Mouse (Mus musculus) liver, embryonic 13.5 days (tissue): ENCODE measurements around the gene Fam222b. TPM values are rescaled to one million over a fixed set of nuclear protein-coding genes. Genes with fewer than 3 reads are reported as not detected.

ENCODE experiments used
- ATAC-seq: fragments of 200-750 bp; cut with Nextera tagmentation; 2 replicates; pipeline ENCODE4 v1.8.0; 2017; ENCODE audit warnings: low read depth, mild to moderate bottlenecking, moderate number of reproducible peaks, moderate library complexity
- DNase-seq: peaks from one replicate; pipeline ENCODE4 v3.0.0; 2022
- H3K27ac ChIP-seq: fragments of 300-500 bp; sonication (generic); 2 replicates; pipeline ENCODE4 v1.5.1; 2015; ENCODE audit warnings: moderate library complexity, mild to moderate bottlenecking, inconsistent platforms
- H3K27me3 ChIP-seq: fragments of 300-500 bp; sonication (generic); 2 replicates; pipeline ENCODE4 v1.6.1; 2015; ENCODE audit warnings: mild to moderate bottlenecking, inconsistent platforms
- H3K36me3 ChIP-seq: fragments of 300-500 bp; sonication (generic); 2 replicates; pipeline ENCODE4 v1.6.1; 2015; ENCODE audit warnings: mild to moderate bottlenecking, inconsistent platforms
- H3K4me1 ChIP-seq: fragments of 300-500 bp; sonication (generic); replicated peaks from 2 replicates; pipeline ENCODE4 v1.6.1; 2015; ENCODE audit warnings: inconsistent platforms
- H3K4me2 ChIP-seq: fragments of 300-500 bp; sonication (generic); 2 replicates; pipeline ENCODE4 v1.6.1; 2015; ENCODE audit warnings: inconsistent platforms, mild to moderate bottlenecking, moderate library complexity
- H3K4me3 ChIP-seq: fragments of 300-500 bp; sonication (generic); replicated peaks from 2 replicates; pipeline ENCODE4 v1.5.1; 2015; ENCODE audit warnings: mild to moderate bottlenecking, inconsistent platforms
- H3K9ac ChIP-seq: fragments of 300-500 bp; sonication (generic); 2 replicates; pipeline ENCODE4 v1.6.1; 2015; ENCODE audit warnings: mild to moderate bottlenecking, inconsistent platforms
- H3K9me3 ChIP-seq: fragments of 300-500 bp; sonication (generic); replicated peaks from 2 replicates; pipeline ENCODE4 v1.6.1; 2016; ENCODE audit warnings: inconsistent platforms
- WGBS: fragments of 180-500 bp; shearing (Covaris S2); methylation state at CpG from one replicate; pipeline ENCODE4 v1.1.7; 2015; ENCODE audit not compliant: insufficient replicate concordance; 5-methylcytosine and 5-hydroxymethylcytosine counted together
- polyA plus RNA-seq: library from polyadenylated mRNA; unstranded; fragments of >200 nt; fragmentation: Nextera tagmentation; extraction: Ambion mirVana; gene quantifications from 2 replicates; pipeline ENCODE4 v1.2.1, GENCODE M21; 2015

Gene Fam222b
- polyA plus RNA-seq, 1 experiment from 2014 or later: 3.7 TPM

DNA sequence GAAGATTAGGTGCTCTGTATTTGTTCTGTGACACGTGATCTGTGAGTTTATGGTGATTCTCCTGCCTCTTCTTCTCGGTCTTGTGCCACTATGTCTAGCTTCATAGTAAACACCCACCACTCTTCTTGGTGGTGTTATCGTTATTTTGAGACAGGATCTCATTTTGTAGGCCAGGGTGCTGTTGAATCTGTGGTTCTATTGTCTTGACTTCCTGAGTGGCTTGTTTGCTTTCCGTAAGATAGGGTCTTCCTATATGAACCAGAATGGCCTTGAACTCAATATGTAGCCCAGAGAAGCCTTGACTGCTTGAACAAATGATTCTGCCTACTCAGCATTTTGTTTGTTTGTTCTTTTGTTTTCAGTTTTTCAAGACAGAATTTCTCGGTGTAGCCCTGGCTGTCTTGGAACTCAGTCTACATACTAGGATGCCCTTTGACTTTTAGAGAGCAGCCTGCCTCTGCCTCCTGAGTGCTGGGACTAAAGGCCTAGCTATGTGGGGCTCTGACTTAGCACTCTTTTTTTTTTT is 6.6 kb upstream of the Fam222b start:
- no peaks in the 10 kb centered on the region for H3K9me3 ChIP-seq
- H3K4me3 ChIP-seq: no peak overlapping the region
- no peak overlapping the region for H3K27ac ChIP-seq
- DNase-seq (no peak), ATAC-seq (no peak)
- no peaks in the 10 kb centered on the region for H3K4me1 ChIP-seq
- WGBS: 64% methylated on average over 5 of the region's 5 CpGs
- no peaks in the 10 kb centered on the region for H3K27me3 ChIP-seq
- no peak overlapping the region for H3K9ac ChIP-seq
- no peaks in the 10 kb centered on the region for H3K36me3 ChIP-seq
- no peak overlapping the region for H3K4me2 ChIP-seq

DNA sequence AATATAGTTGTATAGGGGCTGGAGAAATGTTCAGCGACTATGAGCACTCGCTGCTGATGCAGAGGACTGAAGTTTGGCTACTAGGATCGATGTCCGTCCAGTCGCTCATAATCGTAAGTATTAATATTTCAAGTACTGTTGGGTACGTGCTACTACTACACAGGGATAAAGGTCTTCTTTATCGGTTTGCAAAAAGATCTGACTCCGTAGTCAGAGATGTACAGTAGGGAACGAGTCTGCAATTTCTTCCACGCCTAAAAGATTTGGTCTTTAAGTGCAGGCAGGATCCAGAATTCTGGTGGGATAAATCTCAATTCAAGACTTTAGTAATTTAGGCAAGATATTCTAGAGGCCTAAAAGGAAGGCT is 340 bp upstream of the Fam222b start:
- Histone ChIP-seq H3K27me3 (no peaks in the 10 kb centered on the region), H3K9ac (peak overlapping the region; percentile 70), H3K4me2 (peak overlapping the region; percentile 90), H3K27ac (peak overlapping the region; percentile 9; the same call in 1 of the 2 replicates), H3K9me3 (no peaks in the 10 kb centered on the region), H3K4me3 (peak overlapping the region; percentile 72), H3K36me3 (no peaks in the 10 kb centered on the region), H3K4me1 (peaks cover 36% of the 10 kb centered on the region)
- 47% methylated on average over 11 of the region's 11 CpGs for WGBS
- ATAC-seq: peak; percentile 30; the same call in 1 of the 2 replicates
- no peak for DNase-seq

DNA sequence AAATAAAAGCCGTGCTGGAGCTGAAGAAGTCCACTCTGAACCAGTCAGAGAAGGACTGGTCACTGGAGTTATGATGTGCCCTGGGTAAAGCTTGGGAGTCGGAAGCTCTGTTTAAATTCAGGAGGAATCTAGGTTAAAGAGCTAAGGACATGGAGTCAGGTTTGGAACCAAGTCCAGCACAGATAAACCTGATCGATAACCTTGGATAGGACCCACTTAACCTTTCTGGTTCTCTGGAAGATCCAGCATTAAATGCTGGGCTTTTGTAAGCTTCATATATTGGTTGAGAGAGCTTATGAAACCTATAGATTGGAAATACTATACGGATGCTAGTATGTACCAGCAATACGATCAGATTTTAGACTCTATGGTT is 670 bp downstream of the Fam222b start:
- ATAC-seq (no peak), DNase-seq (no peak)
- H3K36me3 ChIP-seq: 0 out of 2 replicates have a peak, but pooled peaks cover 2% of the 10 kb centered on the region
- no peak overlapping the region for H3K27ac ChIP-seq
- WGBS: 27% methylated on average over 5 of the region's 5 CpGs
- H3K4me3 ChIP-seq: peak overlapping the region; percentile 72
- peak overlapping the region; percentile 70 for H3K9ac ChIP-seq
- no peaks in the 10 kb centered on the region for H3K27me3 ChIP-seq
- peak overlapping the region; percentile 90 for H3K4me2 ChIP-seq
- peaks cover 36% of the 10 kb centered on the region for H3K4me1 ChIP-seq
- no peaks in the 10 kb centered on the region for H3K9me3 ChIP-seq

DNA sequence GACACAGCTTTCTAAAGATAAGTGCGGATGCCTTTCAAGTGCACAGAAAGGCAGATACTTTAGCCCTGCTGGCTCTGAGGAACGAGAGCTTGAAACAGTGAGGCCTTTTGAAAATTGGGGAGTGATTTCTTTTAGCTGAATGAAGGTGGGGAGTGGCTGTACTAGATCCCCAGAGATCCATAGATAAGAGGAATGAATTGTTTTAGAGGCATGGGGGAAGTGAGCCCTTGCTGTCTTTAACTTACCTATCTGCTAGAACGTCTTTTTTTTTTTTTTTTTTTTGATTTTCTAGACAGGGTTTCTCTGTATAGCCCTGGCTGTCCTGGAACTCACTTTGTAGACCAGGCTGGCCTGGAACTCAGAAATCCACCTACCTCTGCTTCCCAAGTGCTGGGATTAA is 2.6 kb downstream of the Fam222b start:
- Histone ChIP-seq H3K4me3 (no peak overlapping the region), H3K9ac (peak overlapping the region; percentile 8; the same call in 1 of the 2 replicates)
- WGBS: 22% methylated on average over 3 of the region's 3 CpGs

DNA sequence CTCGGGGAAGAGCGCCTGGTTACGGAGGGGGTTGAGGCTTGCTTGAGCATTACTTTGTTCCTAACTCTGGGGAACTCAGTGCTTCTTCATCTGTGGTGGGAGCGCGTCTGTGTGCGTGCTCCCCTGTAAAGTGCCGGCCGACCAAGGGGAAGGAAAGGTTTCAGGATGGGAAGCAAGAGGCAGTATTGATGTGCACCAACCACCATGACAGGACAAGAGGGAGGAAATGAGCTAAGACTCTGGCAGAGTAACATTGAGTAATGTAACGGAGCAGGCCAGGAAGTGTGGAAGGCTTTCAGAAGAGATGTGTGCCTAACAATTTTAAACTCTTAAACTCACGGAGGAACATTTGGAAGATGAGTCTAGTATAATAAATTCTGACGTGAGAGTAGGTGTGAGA is 6.3 kb downstream of the Fam222b start:
- Histone ChIP-seq H3K36me3 (0 out of 2 replicates have a peak, but pooled peaks cover 2% of the 10 kb centered on the region), H3K4me1 (peaks cover 43% of the 10 kb centered on the region), H3K27ac (peak overlapping the region; percentile 21; the same call in 1 of the 2 replicates), H3K9ac (no peak overlapping the region), H3K4me3 (no peak overlapping the region), H3K4me2 (no peak overlapping the region), H3K27me3 (no peaks in the 10 kb centered on the region), H3K9me3 (no peaks in the 10 kb centered on the region)
- ATAC-seq (no peak), DNase-seq (no peak)
- WGBS: 64% methylated on average over 11 of the region's 11 CpGs

More for the DNA sequence above, 2.6 kb downstream of the Fam222b start:
- Histone ChIP-seq H3K4me2 (peak overlapping the region; percentile 28), H3K4me1 (peaks cover 45% of the 10 kb centered on the region), H3K27me3 (no peaks in the 10 kb centered on the region), H3K9me3 (no peaks in the 10 kb centered on the region), H3K27ac (no peak overlapping the region), H3K36me3 (0 out of 2 replicates have a peak, but pooled peaks cover 2% of the 10 kb centered on the region)
- DNase-seq: no peak
- no peak for ATAC-seq

DNA sequence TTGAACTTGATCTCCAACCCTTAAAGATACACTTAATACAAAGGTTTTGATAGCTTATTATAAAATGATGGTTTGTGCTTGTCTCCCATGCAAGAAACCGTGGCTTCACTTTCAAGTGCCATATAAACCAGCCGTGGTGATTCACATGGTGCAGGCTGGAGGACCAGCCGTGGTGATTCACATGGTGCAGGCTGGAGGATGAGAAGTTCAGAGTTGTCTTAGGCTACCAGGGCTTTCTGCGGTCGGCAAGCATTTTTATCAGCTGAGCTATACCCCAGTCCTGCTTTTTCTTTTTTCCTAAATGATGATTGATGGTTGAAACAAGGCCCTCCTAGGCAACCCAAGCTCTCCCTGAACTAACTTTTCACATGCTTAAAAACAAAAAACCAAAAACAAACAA is 7.7 kb downstream of the Fam222b start:
- no peak for ATAC-seq
- WGBS: 59% methylated on average over 5 of the region's 5 CpGs

DNA sequence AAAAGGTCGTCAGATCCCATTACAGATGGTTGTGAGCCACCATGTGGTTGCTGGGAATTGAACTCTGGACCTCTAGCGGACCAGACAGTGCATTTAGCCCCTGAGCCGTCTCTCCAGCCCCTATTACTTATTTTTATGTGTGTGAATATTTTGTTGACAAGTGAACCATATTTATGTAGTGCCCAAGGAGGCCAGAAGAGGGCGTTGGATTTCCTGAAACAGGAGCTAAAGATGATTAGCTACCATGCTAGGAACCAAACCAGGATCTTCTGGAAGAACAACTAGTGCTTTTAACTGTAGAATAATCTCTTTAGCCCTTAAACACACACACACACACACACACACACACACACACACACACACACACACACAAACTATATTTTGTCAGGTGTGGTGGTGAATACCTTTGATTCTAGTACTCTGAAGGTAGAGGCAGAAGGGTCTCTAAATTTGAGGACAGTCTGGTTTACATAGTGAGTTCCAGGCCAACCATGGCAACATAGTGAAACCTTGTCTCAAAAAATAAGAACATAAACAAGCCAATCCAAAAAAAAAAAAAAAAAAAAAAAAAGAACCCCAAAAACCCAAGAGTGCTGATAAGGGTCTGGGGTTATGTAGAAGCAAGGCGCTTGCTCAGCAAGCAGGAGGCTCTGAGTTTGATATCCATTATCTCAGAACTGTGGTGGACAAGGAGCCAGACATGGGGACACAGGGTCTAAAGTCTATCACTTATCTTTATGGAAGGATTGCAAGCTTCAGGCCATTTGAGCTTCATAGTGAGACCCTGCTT is 8.7 kb downstream of the Fam222b start:
- no peak overlapping the region for H3K4me3 ChIP-seq
- peaks cover 27% of the 10 kb centered on the region for H3K4me1 ChIP-seq
- 36% methylated on average over 5 of the region's 5 CpGs for WGBS
- H3K9me3 ChIP-seq: no peaks in the 10 kb centered on the region
- peak; percentile 68 for ATAC-seq
- H3K9ac ChIP-seq: no peak overlapping the region
- H3K27ac ChIP-seq: peak overlapping the region; percentile 54
- no peaks in the 10 kb centered on the region for H3K27me3 ChIP-seq
- peaks cover 8% of the 10 kb centered on the region for H3K36me3 ChIP-seq
- no peak overlapping the region for H3K4me2 ChIP-seq
- peak; percentile 49 for DNase-seq

More for the DNA sequence above, 7.7 kb downstream of the Fam222b start:
- peaks cover 8% of the 10 kb centered on the region for H3K36me3 ChIP-seq
- no peaks in the 10 kb centered on the region for H3K27me3 ChIP-seq
- H3K4me2 ChIP-seq: no peak overlapping the region
- no peak overlapping the region for H3K9ac ChIP-seq
- no peak for DNase-seq
- H3K4me1 ChIP-seq: peaks cover 32% of the 10 kb centered on the region
- H3K4me3 ChIP-seq: no peak overlapping the region
- 0 out of 2 replicates have a peak overlapping the region, but pooled peaks have one; percentile 54 for H3K27ac ChIP-seq
- H3K9me3 ChIP-seq: no peaks in the 10 kb centered on the region

DNA sequence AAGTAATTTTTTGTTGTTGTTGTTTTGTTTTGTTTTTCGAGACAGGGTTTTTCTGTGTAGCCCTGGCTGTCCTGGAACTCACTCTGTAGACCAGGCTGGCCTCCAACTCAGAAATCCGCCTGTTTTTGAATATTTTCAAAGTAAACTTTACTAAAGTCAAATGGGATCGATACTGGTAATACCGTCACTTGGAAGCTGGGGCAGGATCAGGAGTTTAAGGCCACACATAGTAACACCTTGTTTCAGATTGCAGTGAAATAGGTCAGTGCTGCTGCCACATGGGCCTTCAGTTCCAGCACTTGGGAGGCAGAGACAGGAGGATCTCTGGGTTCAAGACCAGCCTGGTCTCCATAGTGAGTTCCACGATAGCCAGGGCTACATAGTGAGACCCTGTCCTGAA is 10.0 kb downstream of the Fam222b start:
- H3K9me3 ChIP-seq: no peaks in the 10 kb centered on the region
- peaks cover 8% of the 10 kb centered on the region for H3K36me3 ChIP-seq
- no peak overlapping the region for H3K9ac ChIP-seq
- ATAC-seq (no peak), DNase-seq (no peak)
- H3K27ac ChIP-seq: 0 out of 2 replicates have a peak overlapping the region, but pooled peaks have one; percentile 31
- no peak overlapping the region for H3K4me3 ChIP-seq
- H3K4me2 ChIP-seq: no peak overlapping the region
- no peaks in the 10 kb centered on the region for H3K27me3 ChIP-seq
- WGBS: 74% methylated on average over 5 of the region's 5 CpGs
- peaks cover 28% of the 10 kb centered on the region for H3K4me1 ChIP-seq

DNA sequence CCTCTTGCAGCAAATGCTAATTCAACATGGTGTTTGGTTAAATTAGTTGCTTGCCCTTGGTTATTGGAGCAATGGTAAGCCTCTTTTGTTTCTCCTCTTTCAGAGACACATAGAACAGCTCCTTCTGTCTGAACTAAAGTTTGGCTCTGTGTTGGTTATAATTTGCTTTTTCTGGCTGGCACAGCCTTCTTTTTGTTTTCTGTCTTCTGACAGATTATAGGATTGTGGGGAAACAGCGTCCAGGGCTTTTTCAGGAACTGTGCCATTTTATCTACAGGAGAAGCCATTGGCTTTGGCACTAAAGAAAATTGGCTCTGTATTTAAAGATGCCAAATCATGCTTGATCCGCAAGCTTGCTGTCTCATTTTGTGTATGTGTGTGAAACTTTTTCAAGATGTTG is 19.2 kb downstream of the Fam222b start:
- no peak overlapping the region for H3K4me2 ChIP-seq
- no peak for DNase-seq
- H3K4me3 ChIP-seq: no peak overlapping the region
- 71% methylated on average over 2 of the region's 2 CpGs for WGBS
- H3K9ac ChIP-seq: no peak overlapping the region
- peaks cover 56% of the 10 kb centered on the region for H3K4me1 ChIP-seq
- ATAC-seq: no peak
- H3K9me3 ChIP-seq: no peaks in the 10 kb centered on the region
- no peaks in the 10 kb centered on the region for H3K27me3 ChIP-seq
- H3K27ac ChIP-seq: 0 out of 2 replicates have a peak overlapping the region, but pooled peaks have one; percentile 36
- H3K36me3 ChIP-seq: no peaks in the 10 kb centered on the region

DNA sequence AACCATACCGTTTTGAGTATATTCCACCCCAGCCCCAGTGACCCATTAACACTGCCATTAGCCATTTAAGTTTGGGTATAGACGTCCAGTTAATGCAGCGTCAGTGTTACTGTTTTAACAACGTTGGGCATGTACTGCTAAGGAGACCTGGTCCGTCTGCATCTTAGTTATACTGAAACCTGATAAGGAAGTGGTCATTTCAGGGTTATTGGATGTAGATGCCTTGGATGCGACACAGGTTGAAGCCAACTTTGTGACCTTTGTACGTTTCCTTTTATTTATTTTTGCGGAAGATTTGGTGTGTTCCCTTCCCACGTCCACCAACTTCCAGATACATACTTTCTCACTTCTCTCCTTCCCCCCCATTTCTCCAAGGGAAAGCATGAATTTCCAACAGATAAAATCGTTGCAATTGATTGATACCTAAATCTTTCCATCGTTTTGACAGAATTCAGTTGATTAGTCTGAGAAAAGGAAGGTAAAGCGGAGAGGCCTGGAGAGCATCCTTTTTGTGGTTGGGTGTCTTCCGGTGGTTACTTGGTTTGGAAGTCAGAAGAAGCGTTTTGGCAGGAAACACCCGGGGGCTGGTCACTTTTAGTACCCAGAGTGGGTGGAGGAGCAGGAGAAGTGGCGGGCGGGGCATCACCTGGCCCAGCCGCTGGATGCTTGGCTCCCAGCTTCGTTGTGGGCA is 20.4 kb downstream of the Fam222b start:
- H3K36me3 ChIP-seq: no peaks in the 10 kb centered on the region
- WGBS: 10% methylated on average over 19 of the region's 19 CpGs
- H3K27me3 ChIP-seq: no peaks in the 10 kb centered on the region
- DNase-seq (no peak), ATAC-seq (no peak)
- peak overlapping the region; percentile 79 for H3K9ac ChIP-seq
- H3K4me2 ChIP-seq: peak overlapping the region; percentile 73
- no peaks in the 10 kb centered on the region for H3K9me3 ChIP-seq
- peak overlapping the region; percentile 77 for H3K4me3 ChIP-seq
- peaks cover 64% of the 10 kb centered on the region for H3K4me1 ChIP-seq
- peak overlapping the region; percentile 81 for H3K27ac ChIP-seq

DNA sequence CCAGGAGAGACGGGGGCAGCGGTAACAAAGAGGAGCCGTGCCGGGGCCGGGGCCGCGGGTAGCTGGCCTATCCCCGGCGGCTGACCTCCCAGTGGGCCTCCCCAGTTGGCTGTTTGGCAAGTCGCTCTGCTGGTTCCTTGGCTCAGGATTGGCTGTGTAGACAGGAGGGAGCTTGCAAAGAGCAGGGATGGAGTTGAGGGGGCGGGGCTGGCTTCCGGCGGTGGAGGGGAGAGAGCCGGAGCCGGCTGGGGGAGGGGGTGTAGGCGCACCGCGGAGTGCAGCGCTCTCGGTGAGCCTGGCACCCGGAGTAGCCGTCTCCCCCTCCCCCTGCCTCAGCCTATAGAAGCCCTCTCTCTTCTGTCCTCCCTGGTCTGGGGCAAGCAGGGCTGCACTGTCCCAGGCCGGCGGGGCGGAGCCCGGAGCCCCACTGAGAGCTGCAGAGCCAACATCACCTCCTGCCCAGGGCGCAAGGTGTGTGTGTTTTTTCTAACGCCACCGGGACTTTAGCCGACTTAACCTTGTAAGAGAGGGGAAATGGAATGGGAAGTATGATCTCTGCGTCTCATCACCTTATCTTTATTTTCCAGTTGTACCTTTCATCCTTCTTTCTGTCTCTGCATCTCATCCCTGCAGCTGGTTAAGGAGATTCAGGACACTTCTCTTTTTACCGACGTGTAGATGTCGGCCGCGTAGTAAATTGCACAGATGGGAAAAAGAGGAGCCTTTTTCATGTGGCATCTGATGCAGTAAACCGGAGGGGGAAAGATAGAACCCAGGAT is 21.1 kb downstream of the Fam222b start:
- ATAC-seq: peak; percentile 99
- DNase-seq: peak; percentile 90
- Histone ChIP-seq H3K27me3 (no peaks in the 10 kb centered on the region), H3K9ac (peak overlapping the region; percentile 79), H3K36me3 (no peaks in the 10 kb centered on the region), H3K4me2 (peak overlapping the region; percentile 73), H3K9me3 (no peaks in the 10 kb centered on the region), H3K27ac (peak overlapping the region; percentile 81), H3K4me1 (peaks cover 64% of the 10 kb centered on the region), H3K4me3 (peak overlapping the region; percentile 77)
- WGBS: under 1% methylated on average over 36 of the region's 37 CpGs
